Comparison of ENCODE assay signal across 22 mouse cellular contexts in the genomic region with DNA sequence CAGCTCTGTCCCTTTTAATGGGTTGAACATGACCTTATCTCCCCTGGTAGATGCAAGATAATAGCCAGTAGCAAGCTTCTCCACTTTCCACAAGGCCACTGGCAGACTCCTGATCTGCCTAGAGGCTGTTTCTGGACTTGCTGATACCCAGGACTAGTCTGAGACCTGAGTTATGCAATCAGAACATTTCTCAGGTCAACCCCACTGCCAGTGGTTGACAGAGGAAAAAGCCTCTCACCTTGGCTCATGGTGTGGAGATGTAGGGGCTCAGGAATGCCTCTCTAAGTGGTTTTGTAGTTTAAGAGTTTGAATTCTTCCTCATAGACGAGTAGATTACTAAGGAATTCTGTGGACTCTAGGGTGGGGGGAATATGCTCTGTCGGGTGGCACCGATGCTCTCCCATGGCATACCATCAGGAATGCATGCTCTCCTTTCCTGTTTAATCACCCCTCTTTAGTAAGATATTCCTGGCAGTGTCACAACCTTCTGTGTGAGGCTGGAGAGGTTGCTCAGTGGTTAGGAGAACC.
DNase-seq lines count a peak whose midpoint lies in the region; ATAC-seq and TF ChIP-seq lines count a peak whose summit lies in the region.
"Had no signal": no experiment of that assay in that cellular context is flagged by ENCODE, and none has a peak within 500 bp of the region (broad histone marks: within the 10 kb centered on the region; RNA-seq: fewer than 3 reads in every experiment).

No protein-coding gene starts in this region.

- H3K9me3 ChIP-seq in lung, embryonic 14.5 days (ENCODE audit: low read depth, low read length) = no peaks in the 10 kb centered on the region
- no peaks in the 10 kb centered on the region for H3K9me3 ChIP-seq in lung, embryonic 15.5 days
- no peaks in the 10 kb centered on the region for H3K9me3 ChIP-seq in lung, embryonic 16.5 days (ENCODE audit: control insufficient read depth, low read length)
- H3K9me3 ChIP-seq in lung, postnatal 0 days (ENCODE audit: low read length) = no peaks in the 10 kb centered on the region

- H3K4me3 ChIP-seq in lung, embryonic 14.5 days (ENCODE audit: low read depth, low read length) = no peak overlapping the region
- no peak overlapping the region for H3K4me3 ChIP-seq in lung, embryonic 15.5 days
- H3K4me3 ChIP-seq in lung, embryonic 16.5 days (ENCODE audit: low read length) = no peak overlapping the region
- no peak overlapping the region for H3K4me3 ChIP-seq in lung, postnatal 0 days (ENCODE audit: low read depth, low read length)

- H3K36me3 ChIP-seq in lung, embryonic 14.5 days (ENCODE audit: insufficient read depth) = no peaks in the 10 kb centered on the region
- no peaks in the 10 kb centered on the region for H3K36me3 ChIP-seq in lung, embryonic 15.5 days
- no peaks in the 10 kb centered on the region for H3K36me3 ChIP-seq in lung, embryonic 16.5 days (ENCODE audit: control insufficient read depth, insufficient read depth, low read length)
- H3K36me3 ChIP-seq in lung, postnatal 0 days (ENCODE audit: insufficient read depth, low read length) = no peaks in the 10 kb centered on the region
- H3K36me3 ChIP-seq: G1E had no signal

- WGBS in lung, embryonic 14.5 days = 48% methylated on average over 3 of the region's 3 CpGs
- WGBS in lung, embryonic 15.5 days = 60% methylated on average over 3 of the region's 3 CpGs
- WGBS in lung, embryonic 16.5 days = 58% methylated on average over 3 of the region's 3 CpGs
- WGBS in lung, postnatal 0 days = 47% methylated on average over 3 of the region's 3 CpGs

- peak; percentile 43; the same call in 1 of the 2 replicates for ATAC-seq in lung, embryonic 14.5 days (ENCODE audit: insufficient read depth)
- ATAC-seq in lung, embryonic 15.5 days (ENCODE audit: borderline replicate concordance, extremely low read depth, low FRiP score, low TSS enrichment) = peak; percentile 64
- peak; percentile 76 for ATAC-seq in lung, embryonic 16.5 days (ENCODE audit: low read depth)
- peak; percentile 56; the same call in 1 of the 2 replicates for ATAC-seq in lung, postnatal 0 days
- ATAC-seq: activated CD4-positive, CD25-positive, alpha-beta regulatory T cell, adult 4 months; CD4-positive, CD25-positive, alpha-beta regulatory T cell, adult 4 months; Patski had no signal

- peak; percentile 9 for DNase-seq in lung, embryonic 14.5 days
- no peak for DNase-seq in lung, adult 18-20 months
- DNase-seq in lung, postnatal 25 days (ENCODE audit: low spot score) = no peak
- DNase-seq in lung, postnatal 10 days = no peak
- no peak for DNase-seq in lung, postnatal 0 days (ENCODE audit: low spot score)
- no peak for DNase-seq in lung, postnatal 14 days
- DNase-seq: adrenal gland, adult 2 months; adrenal gland, adult 8-10 months; adrenal gland, postnatal 10 days; adrenal gland, postnatal 14 days; adrenal gland, postnatal 25 days; adrenal gland, postnatal 36 days; B cell, adult 2 months; cerebellum, adult 11 months; cerebellum, adult 11-12 months had no signal

- no peaks in the 10 kb centered on the region for H3K4me1 ChIP-seq in lung, embryonic 14.5 days (ENCODE audit: insufficient read depth)
- no peaks in the 10 kb centered on the region for H3K4me1 ChIP-seq in lung, embryonic 15.5 days
- H3K4me1 ChIP-seq in lung, embryonic 16.5 days (replicated peaks; ENCODE audit: control insufficient read depth, insufficient read depth, low read length) = 0 out of 2 replicates have a peak, but pooled peaks cover 2% of the 10 kb centered on the region
- H3K4me1 ChIP-seq in lung, postnatal 0 days (ENCODE audit: insufficient read depth, low read depth, low read length) = no peaks in the 10 kb centered on the region

- H3K27ac ChIP-seq in lung, embryonic 14.5 days (ENCODE audit: low read depth) = no peak overlapping the region
- H3K27ac ChIP-seq in lung, embryonic 15.5 days = 0 out of 2 replicates have a peak overlapping the region, but pooled peaks have one; percentile 20
- H3K27ac ChIP-seq in lung, embryonic 16.5 days (ENCODE audit: low read length) = no peak overlapping the region
- H3K27ac ChIP-seq in lung, postnatal 0 days (ENCODE audit: low read length) = no peak overlapping the region

- no peak for TF ChIP-seq EP300 in lung, postnatal 0 days (IDR thresholded peaks at IDR 0.05)

- no peak overlapping the region for H3K9ac ChIP-seq in lung, embryonic 14.5 days
- H3K9ac ChIP-seq in lung, embryonic 15.5 days = no peak overlapping the region
- no peak overlapping the region for H3K9ac ChIP-seq in lung, embryonic 16.5 days (ENCODE audit: low read length)
- H3K9ac ChIP-seq in lung, postnatal 0 days (replicated peaks; ENCODE audit: low read depth) = no peak overlapping the region

- H3K4me2 ChIP-seq in lung, embryonic 14.5 days = no peak overlapping the region
- no peak overlapping the region for H3K4me2 ChIP-seq in lung, embryonic 15.5 days
- H3K4me2 ChIP-seq in lung, embryonic 16.5 days (ENCODE audit: low read depth, low read length) = no peak overlapping the region
- no peak overlapping the region for H3K4me2 ChIP-seq in lung, postnatal 0 days (replicated peaks; ENCODE audit: low read depth, low read length)

- no peak for TF ChIP-seq CTCF in lung, embryonic 14.5 days (IDR thresholded peaks at IDR 0.05; ENCODE audit: low read depth)
- TF ChIP-seq CTCF in lung, postnatal 0 days (IDR thresholded peaks at IDR 0.05) = no peak

- H3K27me3 ChIP-seq in lung, embryonic 14.5 days (ENCODE audit: insufficient read depth, low read length) = no peaks in the 10 kb centered on the region
- H3K27me3 ChIP-seq in lung, embryonic 15.5 days = no peaks in the 10 kb centered on the region
- no peaks in the 10 kb centered on the region for H3K27me3 ChIP-seq in lung, embryonic 16.5 days (ENCODE audit: control insufficient read depth, insufficient read depth, low read depth, low read length)
- H3K27me3 ChIP-seq in lung, postnatal 0 days (replicated peaks; ENCODE audit: insufficient read depth, low read length) = no peaks in the 10 kb centered on the region
- H3K27me3 ChIP-seq: CH12.LX had no signal
